Mouse (Mus musculus): ENCODE measurements around the gene L3mbtl3.

L3mbtl3 gene

DNA sequence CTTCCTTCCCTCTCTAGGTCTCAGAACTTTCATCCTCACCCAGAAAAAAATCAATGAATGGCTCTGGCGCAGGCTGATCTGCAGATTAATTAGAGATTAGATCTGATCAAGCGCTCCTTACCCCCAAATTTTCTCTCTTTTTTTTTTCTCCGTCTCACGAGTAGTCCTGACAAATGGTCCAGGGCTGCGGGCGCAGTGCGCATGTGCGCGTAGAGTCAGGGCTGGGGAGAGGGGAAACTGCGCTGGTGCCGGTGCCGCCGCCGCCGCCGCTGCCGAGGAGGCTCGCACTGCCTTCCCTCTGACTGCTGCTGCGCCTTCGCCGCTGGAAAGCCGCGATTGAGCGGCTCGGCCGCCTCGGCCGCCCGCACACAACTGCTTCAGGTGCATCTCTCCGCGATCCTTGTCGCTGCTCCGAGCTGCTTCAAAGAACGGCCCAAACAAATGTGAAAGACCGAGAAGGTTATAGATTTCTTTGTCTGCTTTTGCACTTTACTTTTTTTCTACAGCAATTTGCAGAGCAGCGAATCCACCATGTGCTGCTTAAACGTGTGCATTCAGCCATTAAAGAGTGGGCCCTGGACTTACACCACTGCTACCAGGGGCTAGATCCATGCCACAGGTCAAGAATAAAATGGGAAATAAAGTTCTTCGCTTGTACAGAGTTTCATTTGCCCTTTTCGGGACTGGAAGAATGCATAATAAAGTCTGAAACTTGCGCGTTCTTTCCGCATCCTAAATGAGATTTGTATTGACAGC, at the start of gene L3mbtl3:
Gene L3mbtl3 (minus strand): TSS at position 182 of the 756 bp plus-strand sequence.
- in situ Hi-C loops (cut with MboI, MseI) = loop anchor here in 1 of 2 experiments (5.0 kb wide), 1 partner anchor 531 kb away; no protein-coding TSS in a partner anchor

DNA sequence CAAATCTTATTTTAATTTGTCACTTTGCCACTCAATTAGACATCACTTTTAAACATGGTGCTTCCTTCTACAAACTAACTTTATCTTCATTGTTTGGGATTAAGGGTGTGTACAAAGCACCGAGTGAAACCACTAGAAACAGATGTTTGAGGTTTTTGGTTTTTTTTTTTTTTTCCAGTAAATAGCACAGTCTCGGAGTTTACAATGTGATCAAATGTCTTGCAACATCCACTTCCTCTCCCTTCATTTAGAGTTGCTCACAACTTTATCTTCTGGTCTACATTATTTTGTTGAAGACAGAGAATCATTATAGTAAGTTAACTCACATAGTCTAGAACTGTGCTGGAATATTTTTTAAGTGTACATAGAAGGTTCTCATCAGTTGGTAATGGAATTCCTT, 45.4 kb upstream of the L3mbtl3 start:
- in situ Hi-C loops (cut with MboI, MseI) = no loop called here

- in situ Hi-C loops (cut with MboI, MseI) = no loop called here
Measured at GRCm38 (mm10) chr10:26388656-26389055, 12.9 kb upstream of the L3mbtl3 start.

DNA sequence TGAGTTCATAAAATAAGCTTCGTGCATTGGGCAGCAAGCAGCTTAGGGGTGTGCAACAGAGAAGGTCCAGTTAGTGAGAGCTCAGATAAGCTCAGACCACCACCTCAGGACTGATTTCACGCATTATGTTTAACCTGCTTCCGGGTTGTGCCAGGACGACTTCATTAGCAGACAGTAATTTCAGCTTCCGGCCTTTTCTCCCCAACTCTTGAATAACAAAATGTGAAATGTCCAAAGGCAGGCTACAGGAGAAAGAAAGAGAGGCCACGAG, 1.5 kb upstream of the L3mbtl3 start:
- in situ Hi-C loops (cut with MboI, MseI) = loop anchor here in 1 of 2 experiments (5.0 kb wide), 1 partner anchor 530 kb away; no protein-coding TSS in a partner anchor

DNA sequence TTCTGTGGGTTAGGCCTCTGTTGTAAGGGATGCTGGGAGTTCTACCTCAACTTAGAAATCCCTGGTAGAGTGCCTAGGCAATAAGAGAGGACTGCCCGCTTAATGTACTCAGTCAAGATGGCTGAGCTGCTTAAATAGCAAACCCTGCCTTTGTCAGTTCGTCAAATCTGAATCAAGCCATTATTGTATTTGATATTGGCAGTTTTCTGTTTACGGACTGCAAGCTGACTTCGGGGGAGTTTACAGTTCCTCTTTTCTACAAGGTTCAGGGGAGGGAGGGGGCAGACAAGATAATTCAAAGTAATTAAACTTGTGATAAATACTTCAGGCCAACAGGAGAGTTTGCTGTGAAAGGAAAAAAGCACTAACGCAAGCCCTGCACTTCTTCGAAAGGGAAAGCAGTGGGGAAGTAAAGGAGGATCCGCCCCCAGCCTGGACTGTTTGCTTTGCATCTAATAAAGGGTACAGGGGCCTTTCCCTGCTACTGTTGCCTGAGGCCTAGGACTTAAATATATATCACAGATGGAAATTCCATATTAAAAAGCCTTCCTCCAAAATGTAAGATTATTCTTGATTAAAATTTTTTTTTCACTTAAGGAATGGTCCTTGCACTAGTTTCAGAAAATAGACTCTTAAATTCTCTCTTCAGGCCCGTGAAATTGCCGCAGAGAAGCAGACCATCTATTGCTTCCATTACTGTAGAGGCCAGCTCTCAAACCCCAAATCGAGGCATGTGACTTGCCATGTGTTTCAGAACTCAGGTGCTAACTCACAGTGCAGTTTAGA, 968 bp upstream of the L3mbtl3 start:
- in situ Hi-C loops (cut with MboI, MseI) = loop anchor here in 1 of 2 experiments (5.0 kb wide), 1 partner anchor 531 kb away; no protein-coding TSS in a partner anchor

DNA sequence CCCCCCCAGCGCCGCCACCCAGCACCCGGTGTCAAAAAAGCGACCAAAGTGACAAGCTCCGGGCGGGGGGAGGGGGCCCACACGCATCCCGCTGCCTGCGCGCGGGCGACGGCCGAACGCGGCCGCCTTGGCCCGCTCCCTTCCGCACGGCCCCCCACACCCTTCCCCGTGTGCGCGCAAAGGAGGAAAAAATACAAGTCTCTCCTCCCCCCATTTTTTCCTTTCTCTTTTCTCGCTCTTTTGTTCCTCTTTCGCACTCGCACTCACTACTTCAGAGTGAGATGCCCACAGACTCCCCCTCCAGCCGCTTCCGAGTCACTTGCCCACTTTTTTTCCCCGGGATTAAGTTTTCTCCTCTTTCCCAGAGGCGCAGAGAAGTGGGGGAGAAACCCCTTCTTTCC, 420 bp downstream of the L3mbtl3 start:
- in situ Hi-C loops (cut with MboI, MseI) = loop anchor here in 1 of 2 experiments (5.0 kb wide), 1 partner anchor 532 kb away; no protein-coding TSS in a partner anchor

DNA sequence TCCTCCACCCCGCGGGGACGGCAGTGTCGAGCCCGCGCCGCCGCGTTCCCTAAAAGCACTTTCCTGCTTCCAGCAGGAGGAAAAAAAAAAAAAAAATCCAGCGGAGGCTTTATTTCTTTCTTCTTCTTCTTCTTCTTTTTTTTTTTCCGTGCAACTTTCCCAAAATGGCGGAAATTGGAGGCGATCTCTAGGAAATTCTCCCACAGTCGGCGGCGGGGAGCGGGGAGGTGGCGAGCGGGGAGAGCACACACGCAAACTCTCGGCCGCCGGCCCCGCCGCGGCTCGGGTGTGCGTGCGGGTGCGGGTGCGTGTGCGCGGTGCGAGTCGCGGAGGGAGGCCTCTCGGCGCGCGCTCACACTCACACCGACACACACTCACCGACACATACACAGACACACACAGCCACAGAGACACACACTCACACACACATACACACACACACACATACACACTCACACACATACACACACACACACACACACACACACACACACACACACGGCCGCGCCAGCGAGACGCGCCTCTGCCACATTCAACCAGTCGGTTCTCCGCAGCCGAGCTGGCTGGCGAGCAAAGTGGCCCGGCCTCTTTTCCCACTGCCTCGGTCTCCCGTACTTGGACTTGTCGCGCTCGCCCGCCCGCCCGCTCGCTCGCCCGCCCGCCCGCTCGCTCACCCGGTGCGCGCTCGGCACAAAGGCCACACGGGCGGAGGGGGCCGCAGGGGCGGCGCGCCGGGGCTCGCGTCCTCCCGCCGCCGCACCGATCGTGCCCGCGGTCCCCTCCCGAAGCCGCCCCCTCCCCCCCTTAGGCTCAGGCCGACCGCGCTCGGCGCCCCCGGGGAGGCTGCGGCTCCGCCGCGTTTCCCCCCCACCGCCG, 1.1 kb downstream of the L3mbtl3 start:
- in situ Hi-C loops (cut with MboI, MseI) = loop anchor here in 1 of 2 experiments (5.0 kb wide), 1 partner anchor 533 kb away; no protein-coding TSS in a partner anchor

- in situ Hi-C loops (cut with MboI, MseI) = no loop called here
Measured at GRCm38 (mm10) chr10:26373951-26374435, 1.8 kb downstream of the L3mbtl3 start.

DNA sequence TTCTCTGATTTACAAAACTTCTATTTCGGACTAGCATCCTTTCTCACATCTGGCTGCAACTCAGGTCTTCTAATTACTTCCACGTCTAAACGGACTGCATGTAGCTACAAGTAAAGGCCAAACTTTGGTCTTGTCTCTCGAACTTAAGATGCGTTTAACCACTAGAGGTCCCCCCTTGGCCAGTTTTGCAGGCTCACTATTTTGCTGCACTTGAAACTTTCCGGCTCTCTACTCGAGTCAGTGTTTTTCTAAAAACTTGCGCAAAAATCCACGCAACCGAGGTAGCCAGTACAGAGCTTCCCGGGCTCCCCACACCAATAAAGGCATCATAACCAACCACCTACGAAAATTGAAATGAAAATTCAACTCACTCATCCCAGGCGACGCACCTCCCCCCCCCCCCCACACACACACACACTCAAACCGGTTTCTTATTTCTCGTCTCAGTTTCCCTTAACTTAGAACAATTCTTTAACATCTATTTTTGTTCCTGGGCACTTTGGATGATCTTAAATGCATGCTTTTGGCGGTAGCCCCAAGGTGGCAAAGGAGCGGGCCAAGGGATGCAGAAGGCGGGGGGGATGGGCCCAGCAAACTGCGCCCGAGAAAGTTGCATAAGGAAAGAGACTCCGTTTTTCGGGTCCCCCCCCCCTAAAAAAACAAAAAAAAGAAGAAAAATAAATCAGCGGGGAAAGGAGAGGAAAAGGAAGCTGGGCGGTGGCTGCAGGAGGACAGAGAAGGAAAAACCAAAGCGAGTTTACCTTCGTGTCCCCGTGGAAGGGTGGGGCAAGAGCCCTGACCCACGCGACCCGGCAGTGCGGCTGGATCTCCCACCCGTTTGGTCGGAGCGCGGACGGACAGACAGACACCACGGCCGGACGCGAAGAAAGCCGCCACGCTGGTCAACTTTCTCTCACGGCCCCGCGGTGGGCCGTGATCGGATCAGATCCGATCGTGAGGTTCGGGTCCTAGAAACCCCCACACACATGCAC, 2.5 kb downstream of the L3mbtl3 start:
- in situ Hi-C loops (cut with MboI, MseI) = no loop called here

DNA sequence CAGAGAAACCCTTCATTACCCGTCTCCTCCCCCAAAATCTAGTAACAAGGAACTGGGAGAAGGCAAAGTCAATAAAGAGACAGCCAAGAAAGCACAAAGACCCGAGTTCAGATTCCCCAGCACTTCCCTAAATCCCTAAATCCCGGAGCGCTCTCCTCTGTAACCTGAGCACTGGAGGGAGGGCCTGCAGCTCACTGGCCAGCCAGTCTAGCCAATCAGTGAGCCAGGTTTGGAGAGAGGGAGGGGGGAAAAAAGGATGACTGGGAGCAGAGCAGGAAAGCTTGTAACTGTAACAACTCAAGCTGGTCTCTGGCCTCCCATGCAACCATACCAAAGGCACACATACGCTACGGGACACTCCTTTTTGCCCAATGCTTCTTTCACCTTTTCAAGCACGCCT, 4.4 kb downstream of the L3mbtl3 start:
- in situ Hi-C loops (cut with MboI, MseI) = no loop called here

DNA sequence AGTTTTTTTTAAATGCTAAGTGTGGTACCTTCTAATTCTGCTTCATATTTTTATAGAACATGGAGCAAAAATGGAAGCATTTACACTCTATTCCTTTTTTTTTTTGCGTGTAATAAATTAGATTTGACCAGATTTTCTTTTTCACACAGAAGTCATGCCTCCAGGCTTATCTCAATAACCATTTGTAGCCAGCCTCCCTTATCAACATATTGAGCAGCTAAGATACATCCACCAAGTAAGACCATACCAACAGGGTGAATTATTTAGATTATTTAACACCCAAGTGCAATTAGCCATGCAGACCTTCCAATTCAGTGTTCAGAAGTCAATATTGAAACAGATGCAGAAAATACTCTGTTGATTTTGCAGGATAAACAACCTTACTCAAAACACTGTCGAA, 10.8 kb downstream of the L3mbtl3 start:
- in situ Hi-C loops (cut with MboI, MseI) = loop anchor here (5.0 to 10.0 kb wide), 3 partner anchors 127 to 387 kb away; partner anchors contain the start of gene Arhgap18 (in 1 of the 2)

- in situ Hi-C loops (cut with MboI, MseI) = loop anchor here in 1 of 2 experiments (5.0 to 10.0 kb wide), 2 partner anchors 340 to 388 kb away; partner anchors contain the start of gene Arhgap18
Measured at GRCm38 (mm10) chr10:26364326-26364856, 11.4 kb downstream of the L3mbtl3 start.

- in situ Hi-C loops (cut with MboI, MseI) = loop anchor here in 1 of 2 experiments (5.0 to 10.0 kb wide), 2 partner anchors 341 to 389 kb away; partner anchors contain the start of gene Arhgap18
Measured at GRCm38 (mm10) chr10:26363605-26364004, 12.2 kb downstream of the L3mbtl3 start.

DNA sequence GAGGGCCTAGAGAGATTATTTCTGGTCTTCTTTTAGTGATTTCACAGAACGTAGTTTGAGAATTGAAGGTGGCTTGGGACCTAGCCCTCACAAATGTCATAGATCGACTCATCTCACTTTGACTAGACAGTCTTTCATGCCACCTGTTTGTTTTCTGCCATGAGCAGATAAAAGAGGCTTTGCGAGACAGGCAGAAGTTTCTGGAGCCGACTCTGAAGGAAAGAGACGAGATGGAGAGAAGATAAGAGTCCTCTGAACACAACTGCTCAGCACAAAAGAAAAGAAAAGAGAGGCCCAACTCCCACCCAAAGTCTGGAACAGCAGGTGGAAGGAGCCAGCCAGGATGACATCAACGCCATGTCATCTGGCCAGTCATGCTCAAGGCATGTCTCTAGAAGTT, 17.0 kb downstream of the L3mbtl3 start:
- in situ Hi-C loops (cut with MboI, MseI) = loop anchor here in 1 of 2 experiments (10.0 kb wide), 1 partner anchor 526 kb away; no protein-coding TSS in a partner anchor

- in situ Hi-C loops (cut with MboI, MseI) = loop anchor here in 1 of 2 experiments (10.0 kb wide), 1 partner anchor 527 kb away; no protein-coding TSS in a partner anchor
Measured at GRCm38 (mm10) chr10:26358231-26358630, 17.5 kb downstream of the L3mbtl3 start.

GRCm38 (mm10) chr10:26353781-26354180, 22.0 kb downstream of the L3mbtl3 start:
- in situ Hi-C loops (cut with MboI, MseI) = loop anchor here in 1 of 2 experiments (10.0 kb wide), 1 partner anchor 531 kb away; no protein-coding TSS in a partner anchor

GRCm38 (mm10) chr10:26351129-26351738, 24.5 kb downstream of the L3mbtl3 start:
- in situ Hi-C loops (cut with MboI, MseI) = loop anchor here in 1 of 2 experiments (10.0 kb wide), 1 partner anchor 534 kb away; no protein-coding TSS in a partner anchor

DNA sequence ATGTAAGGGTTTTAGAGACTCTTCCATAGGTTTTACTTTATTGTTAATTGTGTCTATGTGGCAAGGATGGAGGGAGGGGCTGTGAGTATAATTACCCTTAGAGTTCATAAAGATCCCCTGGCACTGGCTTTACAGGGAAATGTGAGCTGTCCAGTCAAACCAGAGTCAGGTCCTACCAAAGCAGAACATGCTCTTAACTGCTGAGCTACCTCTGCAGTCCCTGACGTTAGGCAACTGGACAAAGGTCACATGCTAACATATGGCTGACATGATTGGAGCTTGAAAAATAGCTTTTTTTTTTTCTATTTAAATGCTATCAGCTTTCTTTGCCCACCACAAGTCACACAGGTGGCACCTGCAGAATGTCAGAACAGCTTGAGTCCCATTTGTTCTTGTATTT, 25.6 kb downstream of the L3mbtl3 start:
- in situ Hi-C loops (cut with MboI, MseI) = loop anchor here in 1 of 2 experiments (10.0 kb wide), 1 partner anchor 535 kb away; no protein-coding TSS in a partner anchor

All from T-helper 17 cell (primary cell).